Mouse (Mus musculus) spleen, adult 10 weeks (tissue): ENCODE results near the gene Cdh10. TPM values are rescaled to one million over a fixed set of nuclear protein-coding genes. Genes with fewer than 3 reads are reported as not detected.

ENCODE experiments used
- polyA plus RNA-seq: library from polyadenylated mRNA; stranded (reverse); fragments of 350-450 nt; fragmentation: Illumina TruSeq; extraction: RNeasy Lipid Tissue Mini Kit (QIAGEN cat#74804); gene quantifications from one replicate; pipeline ENCODE4 v1.2.3, GENCODE M21; 2015; ENCODE audit warnings: low replicate concordance; ENCODE audit not compliant: insufficient read depth

The Cdh10 gene
- polyA plus RNA-seq, result not detected

GRCm38 (mm10) chr15:18818185-18818973, at the start of gene Cdh10:
TSS of gene Cdh10 (plus strand) at chr15:18818947.

